Mouse (Mus musculus): Measurements from ENCODE around the gene Pabpc4l. TPM values are rescaled to one million over a fixed set of nuclear protein-coding genes. Genes with fewer than 3 reads are reported as not detected.

The Pabpc4l gene
- 0.24 TPM for polyA plus RNA-seq (2015; fragmentation: Illumina TruSeq; extraction: RNeasy Lipid Tissue Mini Kit (QIAGEN cat#74804); ENCODE audit: insufficient read depth, low read depth, low replicate concordance)

DNA sequence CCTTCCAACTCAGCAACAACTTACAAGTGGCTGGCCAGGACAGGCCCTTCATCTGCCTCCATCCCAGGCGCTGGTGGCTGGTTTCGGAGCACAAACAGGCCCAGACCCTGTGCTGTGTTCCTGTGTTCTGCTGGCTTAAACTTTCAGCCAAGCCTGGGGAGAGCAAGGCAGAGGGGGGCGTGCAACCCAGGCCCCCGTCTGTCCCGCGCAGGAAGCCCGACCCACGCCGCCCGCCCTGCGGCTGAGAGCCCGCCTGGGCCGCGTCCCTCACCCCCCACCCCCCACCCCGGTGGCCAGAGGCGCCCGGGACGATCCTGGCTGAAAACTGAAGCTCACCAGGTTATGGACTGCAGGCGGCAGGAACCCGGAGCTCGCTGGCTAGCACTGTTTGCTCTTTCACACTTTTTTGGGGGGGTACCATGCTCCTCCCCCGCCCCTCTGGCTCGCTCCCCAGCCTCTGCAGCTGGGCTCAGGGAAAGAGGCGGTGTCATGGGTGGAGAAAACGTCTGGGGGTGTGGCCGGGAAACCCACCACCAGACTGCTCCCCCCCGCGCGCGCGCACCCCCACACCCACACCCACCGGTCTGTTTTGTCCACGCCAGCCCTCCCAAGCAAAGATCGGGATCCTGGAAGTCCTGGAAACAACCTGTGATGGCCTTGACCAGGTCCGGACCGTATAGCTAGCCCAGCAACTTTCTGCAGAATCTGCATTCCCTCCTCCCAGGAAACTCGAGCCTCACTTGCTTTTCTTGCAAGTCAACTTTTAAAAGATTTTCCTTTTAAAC is at the start of gene Pabpc4l:
Gene Pabpc4l (minus strand): TSS at position 739 of the 785 bp plus-strand sequence.

Data from pancreas, adult 10 weeks (tissue).